Mouse (Mus musculus): ENCODE measurements around the gene Nub1. TPM values are rescaled to one million over a fixed set of nuclear protein-coding genes. Genes with fewer than 3 reads are reported as not detected.

Gene Nub1
- total RNA-seq, 2 experiments from 2014 or later: 78.7 to 84.1 TPM

DNA sequence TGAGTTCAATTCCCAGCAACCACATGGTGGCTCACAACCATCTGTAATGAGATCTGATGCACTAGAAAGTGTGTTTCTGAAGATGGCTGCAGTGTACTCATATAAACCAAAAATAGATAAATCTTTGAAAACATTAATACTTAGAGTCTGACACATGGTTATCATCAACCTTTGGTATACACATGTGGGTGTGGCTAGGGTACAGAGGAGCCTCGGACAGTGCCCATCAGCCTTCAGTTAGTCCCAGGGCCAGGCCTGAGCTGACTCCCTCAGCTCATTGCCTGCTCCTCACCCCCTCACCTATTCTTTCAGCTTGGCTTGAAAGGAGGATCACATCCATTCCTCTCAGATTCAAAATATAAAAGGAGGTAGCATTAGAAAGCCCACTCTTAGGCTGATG is 53.2 kb downstream of the Nub1 start:
- no peak for DNase-seq (ENCODE audit: low spot score in 2 of 2)

DNA sequence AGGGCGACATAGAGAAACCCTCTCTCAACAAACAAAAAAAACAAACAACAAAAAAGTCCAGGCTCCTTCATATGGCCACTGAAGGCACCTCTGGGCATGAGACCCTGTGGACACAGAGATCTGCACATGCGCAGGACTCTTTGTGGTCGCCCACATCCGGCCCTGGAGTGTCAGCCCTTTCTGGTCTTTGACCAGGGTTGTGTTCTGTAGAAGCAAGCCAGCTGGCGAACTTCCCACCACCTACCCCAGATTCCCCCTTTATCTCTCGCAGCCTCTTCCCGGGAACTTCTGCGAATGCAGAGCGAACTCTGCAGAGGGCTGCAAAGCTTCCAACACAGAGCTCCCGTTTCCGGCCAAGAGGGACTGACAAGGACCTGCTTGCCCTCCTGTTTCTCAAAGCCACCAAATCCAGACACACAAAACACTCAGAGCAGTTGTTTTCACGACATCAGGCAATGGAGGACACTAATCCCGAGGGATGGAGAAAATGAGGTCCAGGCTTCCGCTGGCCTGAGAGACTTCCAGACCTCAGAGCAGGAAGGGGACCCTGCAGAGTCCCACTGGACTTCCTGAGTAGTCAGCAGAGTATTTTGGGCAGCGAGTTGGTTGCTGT is 53.9 kb downstream of the Nub1 start:
- no peak for DNase-seq (ENCODE audit: low spot score in 2 of 2)

DNA sequence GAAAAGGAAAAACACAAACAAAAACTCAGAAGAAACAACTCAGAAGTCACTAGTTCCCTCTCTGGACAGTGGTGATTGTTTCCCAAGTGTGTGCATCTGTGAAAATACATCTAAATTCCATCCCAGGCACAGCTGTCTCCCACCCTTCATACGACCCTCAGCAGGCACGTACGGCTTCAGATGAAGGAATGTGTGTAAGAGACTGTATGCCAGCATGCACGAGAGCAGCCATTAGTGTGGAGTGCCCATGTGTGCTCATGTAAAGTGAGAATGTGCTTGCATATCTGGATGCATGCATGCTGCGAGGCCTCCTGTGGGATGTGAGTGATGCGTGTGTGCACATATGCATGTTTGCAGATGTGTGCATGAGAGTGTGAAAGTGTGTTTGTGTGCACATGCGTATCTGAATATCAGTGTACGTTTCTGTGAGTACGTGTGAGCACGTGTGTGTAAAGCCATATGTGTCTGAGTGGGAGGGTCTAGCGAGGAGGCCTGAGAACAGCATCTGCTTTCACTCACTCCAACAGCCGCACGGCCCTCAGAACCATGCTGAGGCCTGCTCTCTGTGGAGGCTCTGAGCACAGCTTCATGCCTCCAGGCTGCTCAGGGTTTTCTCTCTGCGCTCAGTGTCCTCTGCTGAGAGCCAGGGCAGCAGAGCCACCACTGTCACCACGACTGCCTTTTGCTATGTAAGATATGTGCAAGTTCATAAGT is 56.0 kb downstream of the Nub1 start:
- DNase-seq (ENCODE audit: low spot score in 2 of 2): no peak

DNA sequence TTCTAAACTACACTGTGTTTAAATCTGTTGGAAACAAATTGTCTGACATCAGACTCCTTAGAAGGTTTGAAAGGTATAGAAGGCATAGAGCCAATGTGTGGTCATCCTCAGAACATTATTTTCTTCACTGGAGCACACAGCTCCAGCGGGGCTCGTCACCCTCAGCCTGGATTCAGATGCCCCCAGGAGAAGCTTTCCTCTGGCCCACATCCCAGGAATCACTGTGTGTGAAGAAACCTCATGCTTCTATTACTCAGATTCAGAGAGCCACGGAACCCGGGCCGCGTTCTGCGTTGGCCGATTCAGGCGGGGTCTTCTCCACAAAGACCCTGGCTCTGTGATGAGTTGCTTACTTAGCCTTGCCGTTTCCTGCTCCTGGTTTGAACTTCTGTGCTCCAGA is 58.6 kb downstream of the Nub1 start:
- no peak for DNase-seq (ENCODE audit: low spot score in 2 of 2)

DNA sequence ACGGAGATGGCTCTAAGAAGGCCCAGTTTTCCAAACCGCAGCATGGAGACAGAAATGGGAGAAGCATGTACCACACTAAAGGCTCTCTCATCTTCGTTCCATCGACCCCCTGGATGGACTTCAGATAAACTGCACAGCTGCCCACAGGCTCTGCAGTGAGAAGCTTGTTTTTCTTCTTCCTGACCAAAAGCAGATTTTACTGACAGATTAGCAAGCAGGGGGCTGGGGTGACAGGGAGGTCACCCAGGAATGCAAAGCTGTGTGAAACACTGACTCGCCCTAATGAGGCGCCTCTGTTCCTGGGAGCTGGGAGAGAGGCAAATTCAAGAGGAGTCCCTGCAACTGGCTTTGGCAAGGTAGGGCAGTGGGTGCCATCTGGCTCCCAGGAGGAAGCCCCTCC is 62.2 kb downstream of the Nub1 start:
- DNase-seq (ENCODE audit: low spot score in 2 of 2): no peak

DNA sequence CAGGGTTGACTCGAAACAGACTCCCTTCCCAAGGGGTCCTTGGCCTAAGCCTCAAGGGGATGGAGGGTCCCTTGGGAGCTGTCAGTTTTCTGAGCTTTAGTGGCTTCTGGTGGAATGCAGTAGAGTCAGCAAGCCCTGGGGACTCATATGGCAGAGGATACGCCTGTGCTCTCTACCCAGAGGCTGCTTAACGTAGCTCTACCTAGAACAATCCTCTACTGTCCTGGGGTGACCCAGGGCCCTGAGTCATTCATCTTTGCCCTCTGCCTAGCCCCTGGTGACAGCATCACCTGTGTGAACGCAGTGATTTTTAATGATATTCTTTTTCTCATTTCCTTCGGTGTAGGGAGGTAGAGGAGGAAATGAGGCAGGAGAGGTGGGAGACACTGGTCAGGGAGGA is 64.4 kb downstream of the Nub1 start:
- no peak for DNase-seq (ENCODE audit: low spot score in 2 of 2)

DNA sequence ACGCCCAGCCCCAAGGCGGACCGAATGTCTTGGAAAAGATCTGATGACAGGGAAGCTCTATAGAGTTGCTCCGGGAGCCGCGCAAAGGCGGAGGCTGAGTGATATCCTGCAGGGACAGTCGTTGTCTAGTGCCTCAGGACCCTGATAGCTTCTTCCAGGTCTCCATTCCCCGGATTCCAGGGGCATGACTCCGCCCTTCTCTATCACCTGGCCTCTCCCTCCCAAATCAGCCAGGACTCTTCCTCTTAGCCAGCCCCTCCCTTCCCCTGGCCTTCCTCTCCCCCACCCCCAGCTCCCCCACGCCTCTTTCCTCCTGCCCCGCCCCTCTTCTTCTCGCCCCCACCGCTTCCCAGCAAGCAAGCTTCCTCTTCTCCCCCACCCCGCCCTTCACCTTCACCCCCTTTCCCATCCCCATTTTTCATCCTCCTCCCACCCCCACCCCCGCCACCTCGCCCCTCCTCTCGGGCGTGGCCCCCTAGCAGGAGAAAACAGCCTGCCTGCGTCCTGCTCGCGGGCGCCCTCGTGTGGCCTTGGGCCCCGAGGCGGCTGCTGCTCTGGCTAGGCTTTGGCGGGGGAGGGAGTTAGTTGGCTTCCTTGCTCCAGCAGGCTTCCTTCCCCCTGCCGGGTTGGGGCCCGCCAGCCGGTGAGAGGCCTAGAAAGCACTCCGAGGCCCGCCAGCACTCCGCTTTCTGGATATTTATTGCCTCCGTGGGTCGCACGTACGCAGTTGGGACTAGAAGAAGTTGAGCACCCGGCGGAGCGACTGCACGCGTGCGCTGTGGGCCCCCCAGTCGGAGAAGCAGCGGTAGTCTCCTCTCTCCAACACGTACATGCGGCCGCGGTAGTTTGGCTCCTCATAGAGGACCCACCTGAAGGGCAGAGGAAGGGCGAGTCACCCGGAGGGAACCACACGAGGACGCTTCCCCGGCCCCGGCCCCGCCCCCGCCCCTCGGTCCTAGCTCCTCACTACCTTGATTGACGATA is 65.3 kb downstream of the Nub1 start:
- peak; percentile 76 to 88 for DNase-seq (ENCODE audit: low spot score in 2 of 2)

DNA sequence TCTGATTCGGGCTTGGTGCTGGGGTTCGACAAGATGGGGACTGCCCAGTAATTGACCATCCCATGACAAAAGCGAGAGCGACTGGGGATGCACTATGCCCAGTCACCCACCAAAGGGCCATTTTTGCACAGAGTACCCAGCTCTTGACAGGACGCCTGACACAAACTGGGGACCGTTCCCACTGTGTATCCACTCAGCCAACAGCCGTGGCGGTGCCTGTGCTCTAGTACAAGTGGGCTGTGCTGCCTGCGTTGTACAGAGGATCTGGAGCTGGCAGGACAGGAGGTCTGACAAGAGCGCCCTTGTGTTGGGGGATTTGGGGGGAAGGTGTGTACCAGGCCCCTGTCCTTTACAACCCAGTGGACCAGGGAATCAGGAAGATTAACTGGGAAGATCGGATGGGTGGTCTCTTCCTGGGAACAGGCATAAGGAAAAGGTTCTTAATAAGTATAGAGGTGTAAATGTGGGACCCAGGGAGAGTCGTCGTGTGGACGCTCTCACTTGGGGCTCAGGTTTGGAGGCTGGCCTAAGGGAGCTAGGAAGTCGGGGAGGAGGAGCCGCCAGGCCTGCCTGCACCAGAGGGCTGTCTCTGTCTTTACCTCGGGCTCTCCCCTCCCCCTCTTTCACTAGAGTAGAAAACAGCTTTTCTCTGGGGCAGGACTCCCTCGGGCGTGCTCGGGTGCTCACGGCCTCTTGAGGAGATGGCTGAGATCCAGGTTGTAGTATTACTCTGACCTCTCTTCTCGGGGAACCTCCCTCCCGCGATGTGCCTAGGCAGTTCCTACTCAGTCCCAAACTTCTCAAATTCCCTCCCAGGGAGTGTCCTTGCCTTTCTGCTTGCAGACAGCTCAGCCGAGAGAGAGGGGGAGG is 66.2 kb downstream of the Nub1 start:
- peak; percentile 25 to 35 for DNase-seq (ENCODE audit: low spot score in 2 of 2)

DNA sequence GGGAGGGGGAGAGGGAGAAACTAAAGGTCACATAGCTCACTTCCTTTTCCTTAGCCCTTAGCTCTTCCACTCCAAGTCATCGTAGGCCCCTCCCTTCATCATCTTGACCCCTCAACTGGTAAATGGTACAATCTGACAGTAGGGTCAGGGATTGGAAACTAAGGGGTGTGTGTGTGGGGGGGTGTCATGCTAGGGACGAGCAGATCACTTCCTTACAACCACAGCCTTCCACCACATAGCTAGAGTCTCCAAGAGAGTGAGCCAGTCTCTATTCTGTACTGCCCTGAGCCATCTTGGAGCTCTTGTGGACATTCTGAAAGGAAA is 66.8 kb downstream of the Nub1 start:
- no peak for DNase-seq (ENCODE audit: low spot score in 2 of 2)

DNA sequence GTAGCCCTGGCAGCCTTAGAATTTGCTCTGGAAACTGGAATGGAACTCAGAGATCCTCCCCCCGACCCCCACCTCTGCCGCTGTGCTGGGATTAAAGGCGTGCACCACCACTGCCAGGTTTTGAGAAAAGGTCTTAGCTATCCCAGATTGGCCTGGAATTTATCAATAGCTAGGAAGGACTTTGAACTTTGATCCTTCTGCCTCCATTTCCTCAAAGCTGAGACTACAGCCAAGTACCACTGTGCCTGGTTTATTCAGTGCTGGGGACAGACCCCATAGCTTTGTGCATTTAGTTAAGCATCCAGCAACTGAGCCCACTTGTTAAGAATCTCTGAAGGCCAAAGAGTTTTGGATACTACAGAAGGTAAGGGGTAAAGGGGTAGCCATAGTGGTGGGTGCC is 71.6 kb downstream of the Nub1 start:
- DNase-seq (ENCODE audit: low spot score in 2 of 2): no peak

DNA sequence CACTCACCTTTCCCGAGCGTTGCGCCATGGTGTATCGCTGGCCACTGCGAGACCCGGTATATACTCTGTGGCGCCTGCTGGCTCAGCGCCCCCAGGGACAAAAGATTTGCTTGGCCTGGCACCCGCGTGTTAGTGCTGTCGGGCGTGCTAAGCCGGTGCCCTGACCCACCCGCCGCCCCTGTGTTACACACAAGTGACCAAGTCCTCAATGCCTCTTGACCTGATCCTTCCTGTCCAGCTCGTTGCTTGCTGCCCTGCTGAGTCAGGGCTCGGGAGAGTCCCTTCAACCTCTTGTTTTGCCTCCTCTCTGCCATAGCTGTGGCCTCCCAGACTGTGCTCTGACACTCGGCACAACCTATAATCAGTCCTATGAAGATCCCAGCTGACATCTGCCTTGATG is 72.5 kb downstream of the Nub1 start, which contains the start of gene Crygn:
TSS of gene Crygn (minus strand) at position 193 of the 400 bp plus-strand sequence.
- DNase-seq (ENCODE audit: low spot score in 2 of 2): no peak

Other genes with a start within 250 kb of the Nub1 start
- gene Fastk, start 240.2 kb upstream of the Nub1 start, total RNA-seq (2021): 100 to 1,000 TPM; 108 to 131 TPM
- 10 to 100 TPM; 27.2 to 27.3 TPM for gene Tmub1, start 237.7 kb upstream of the Nub1 start, total RNA-seq (2021)
- 100 to 1,000 TPM; 517 to 575 TPM for gene Agap3, start 233.4 kb upstream of the Nub1 start, total RNA-seq (2021)
- gene Gbx1, start 158.3 kb upstream of the Nub1 start, total RNA-seq (2021): under 1 TPM; 0.21 to 0.33 TPM
- not detected for gene Asb10, start 144.6 kb upstream of the Nub1 start, total RNA-seq (2021)
- not detected for gene 4931409K22Rik, start 128.7 kb upstream of the Nub1 start, total RNA-seq (2021)
- 10 to 100 TPM; 89.7 to 90.5 TPM for gene Abcf2, start 108.1 kb upstream of the Nub1 start, total RNA-seq (2021)
- gene Chpf2, start 98.8 kb upstream of the Nub1 start, total RNA-seq (2021): 10 to 100 TPM; 65.9 to 76.4 TPM
- gene Smarcd3, start 61.1 kb upstream of the Nub1 start, total RNA-seq (2021): 100 to 1,000 TPM in 1 of 2 experiments, 10 to 100 TPM in 1; 93.6 to 103 TPM
- gene Wdr86, start 45.2 kb downstream of the Nub1 start, total RNA-seq (2021): 1 to 10 TPM in 1 of 2 experiments, under 1 TPM in 1; 0.56 to 1.0 TPM
- gene Crygn, start 72.5 kb downstream of the Nub1 start, total RNA-seq (2021): not detected
- gene Rheb, start 157.1 kb downstream of the Nub1 start, total RNA-seq (2021): 100 to 1,000 TPM; 130 to 134 TPM

All from left cerebral cortex, adult 18-20 months (tissue).